Mouse (Mus musculus) CH12.LX (cell line): ENCODE measurements around the gene Gm14548.
"Not testable (repeated sequence)": the region's sequence is repeated elsewhere in the genome, so short reads cannot be mapped to it uniquely, and the experiment has no call there.

ENCODE experiments used
- CHD2 ChIP-seq: IDR thresholded peaks from 2 replicates; pipeline ENCODE4 v1.6.1; 2011; ENCODE audit warnings: low read length, improper control_type of control experiment
- CTCF ChIP-seq, 2 experiments: IDR thresholded peaks in 1 of 2; conservative IDR thresholded peaks in 1 of 2; 2 replicates each; pipeline ENCODE4 v1.5.1; 2011 to 2012; ENCODE audit warnings: low read depth in 2 of 2, low read length in 2 of 2, improper control_type of control experiment in 1 of 2, inconsistent platforms in 1 of 2, mild to moderate bottlenecking in 1 of 2, moderate library complexity in 1 of 2
- EP300 ChIP-seq: IDR thresholded peaks from 2 replicates; pipeline ENCODE4 v1.6.1; 2011; ENCODE audit warnings: low read length, improper control_type of control experiment
- ETS1 ChIP-seq: conservative IDR thresholded peaks from 2 replicates; pipeline ENCODE4 v1.6.1; 2012; ENCODE audit warnings: low read depth, mild to moderate bottlenecking, inconsistent platforms, low read length, improper control_type of control experiment, moderate library complexity
- MAZ ChIP-seq: IDR thresholded peaks from 2 replicates; pipeline ENCODE4 v1.6.1; 2012; ENCODE audit warnings: low read depth, mild to moderate bottlenecking, inconsistent platforms, low read length, improper control_type of control experiment, moderate library complexity
- PAX5 ChIP-seq: IDR thresholded peaks from 2 replicates; pipeline ENCODE4 v1.6.1; 2012; ENCODE audit warnings: low read length, inconsistent platforms, mixed read lengths
- POLR2A ChIP-seq: IDR thresholded peaks from 2 replicates; pipeline ENCODE4 v1.6.1; 2011; ENCODE audit warnings: low read depth, mild to moderate bottlenecking, improper control_type of control experiment, low read length
- POLR2AphosphoS2 ChIP-seq: IDR thresholded peaks from 2 replicates; pipeline ENCODE4 v1.6.1; 2011; ENCODE audit warnings: low read depth, low read length, improper control_type of control experiment
- TBP ChIP-seq: conservative IDR thresholded peaks from 2 replicates; pipeline ENCODE4 v1.6.1; 2011; ENCODE audit warnings: low read depth, low read length, improper control_type of control experiment
- USF1 ChIP-seq: IDR thresholded peaks from 2 replicates; pipeline ENCODE4 v1.6.1; 2014; ENCODE audit warnings: low read depth, mild to moderate bottlenecking, inconsistent platforms, low read length, improper control_type of control experiment
- ZKSCAN1 ChIP-seq: IDR thresholded peaks from 2 replicates; pipeline ENCODE4 v1.6.1; 2012; ENCODE audit warnings: low read depth, inconsistent platforms, low read length, improper control_type of control experiment, borderline replicate concordance
- ZMIZ1 ChIP-seq: IDR thresholded peaks from 2 replicates; pipeline ENCODE4 v1.6.1; 2012; ENCODE audit warnings: low read depth, mild to moderate bottlenecking, inconsistent platforms, low read length, improper control_type of control experiment

DNA sequence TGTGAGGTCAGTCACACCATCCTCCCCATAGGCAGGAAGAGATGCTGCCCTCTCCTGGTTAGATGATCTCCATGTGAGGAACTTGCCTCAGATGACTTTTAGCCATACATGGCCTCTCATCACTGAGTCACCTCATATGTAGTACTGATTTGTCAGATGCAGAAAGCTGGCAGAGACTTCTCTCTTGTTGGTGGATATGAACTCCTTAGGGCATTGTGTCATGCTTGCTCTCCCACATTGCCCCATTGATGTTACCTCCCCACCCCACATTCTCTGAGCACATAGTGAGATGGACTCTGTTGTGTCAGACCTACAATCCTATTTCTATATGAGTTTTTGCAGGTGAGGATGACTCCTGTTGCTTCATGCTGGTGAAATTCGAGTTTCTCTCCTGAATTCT is 22.9 kb downstream of the Gm14548 start:
- TF ChIP-seq EP300; CTCF (conservative IDR thresholded peaks at IDR 0.05 in 1 of 2, IDR thresholded peaks at IDR 0.05 in 1 of 2; ENCODE audit: low read depth in 2 of 2, low read length in 2 of 2); MAZ; USF1; CHD2; POLR2AphosphoS2; POLR2A; ETS1; PAX5; TBP; ZMIZ1; ZKSCAN1: not testable (repeated sequence)
